Comparison of ENCODE assay signal across 10 mouse cellular contexts in genomic region chr13:94193227-94193626, GRCm38 (mm10).
"Had no signal": no experiment of that assay in that cellular context is flagged by ENCODE, and none has a peak within 500 bp of the region (broad histone marks: within the 10 kb centered on the region; RNA-seq: fewer than 3 reads in every experiment).

No protein-coding gene starts in this region.

- H3K4me2 ChIP-seq: liver, embryonic 13.5 days; midbrain, embryonic 11.5 days; neural tube, embryonic 13.5 days had no signal

- DNase-seq: layer of hippocampus, adult 9-11 months; liver, embryonic 13.5 days; lung, adult 2 months; lung, postnatal 14 days; midbrain, embryonic 14.5 days; thymus, postnatal 36 days had no signal

- H3K9me3 ChIP-seq: liver, embryonic 13.5 days; neural tube, embryonic 13.5 days had no signal

- H3K27me3 ChIP-seq: liver, embryonic 13.5 days; neural tube, embryonic 13.5 days had no signal

- H3K9ac ChIP-seq: liver, embryonic 13.5 days; neural tube, embryonic 13.5 days had no signal

- ATAC-seq: inflammation-experienced regulatory T-cells, adult 6 months had no signal

- H3K4me3 ChIP-seq: liver, embryonic 13.5 days; neural tube, embryonic 13.5 days had no signal

- H3K27ac ChIP-seq: kidney, postnatal 0 days; liver, embryonic 13.5 days; neural tube, embryonic 13.5 days had no signal
